Comparison of ENCODE assay signal across 8 mouse cellular contexts in genomic region chr17:56007444-56008355, GRCm38 (mm10). TPM values are rescaled to one million over a fixed set of nuclear protein-coding genes. Genes with fewer than 3 reads are reported as not detected.
DNase-seq lines count a peak whose midpoint lies in the region; ATAC-seq and TF ChIP-seq lines count a peak whose summit lies in the region.

No protein-coding gene starts in this region.

- peak overlapping the region; percentile 92 for H3K4me2 ChIP-seq in forebrain, embryonic 13.5 days
- H3K4me2 ChIP-seq in liver, embryonic 16.5 days (ENCODE audit: low read depth, low read length) = peak overlapping the region; percentile 87; the same call in 1 of the 2 replicates

- H3K9me3 ChIP-seq in E14TG2a.4 (ENCODE audit: low read length) = no peaks in the 10 kb centered on the region
- no peaks in the 10 kb centered on the region for H3K9me3 ChIP-seq in forebrain, embryonic 13.5 days (replicated peaks)
- no peaks in the 10 kb centered on the region for H3K9me3 ChIP-seq in liver, embryonic 16.5 days (replicated peaks; ENCODE audit: control insufficient read depth, low read length)

- H3K36me3 ChIP-seq in heart, adult 2 months (ENCODE audit: control insufficient read depth, insufficient read depth, low read length) = no peaks in the 10 kb centered on the region
- peaks cover 23% of the 10 kb centered on the region for H3K36me3 ChIP-seq in E14TG2a.4 (ENCODE audit: insufficient read depth, low read length)
- H3K36me3 ChIP-seq in forebrain, embryonic 13.5 days (ENCODE audit: poor library complexity, severe bottlenecking) = peaks cover 17% of the 10 kb centered on the region
- no peaks in the 10 kb centered on the region for H3K36me3 ChIP-seq in liver, embryonic 16.5 days (ENCODE audit: control insufficient read depth, insufficient read depth)

- peak; percentile 28 for TF ChIP-seq CTCF in heart, adult 2 months (IDR thresholded peaks at IDR 0.05)
- no peak for TF ChIP-seq CTCF in E14TG2a.4 (conservative IDR thresholded peaks at IDR 0.05; ENCODE audit: low read length)

- TF ChIP-seq EP300 in heart, adult 2 months (IDR thresholded peaks at IDR 0.05; ENCODE audit: insufficient read depth, low read depth, low read length) = no peak

- no peak for ATAC-seq in forebrain, embryonic 13.5 days
- ATAC-seq in liver, embryonic 16.5 days (ENCODE audit: low read depth) = no peak

- H3K27ac ChIP-seq in heart, adult 2 months = peak overlapping the region; percentile 87
- peak overlapping the region; percentile 95 for H3K27ac ChIP-seq in forebrain, embryonic 13.5 days
- H3K27ac ChIP-seq in liver, embryonic 16.5 days (ENCODE audit: low read length) = peak overlapping the region; percentile 56

- peaks cover 4% of the 10 kb centered on the region for H3K4me1 ChIP-seq in heart, adult 2 months (ENCODE audit: control insufficient read depth, insufficient read depth, low read length)
- H3K4me1 ChIP-seq in E14TG2a.4 (replicated peaks; ENCODE audit: low read depth, low read length) = peaks cover 59% of the 10 kb centered on the region
- peaks cover 25% of the 10 kb centered on the region for H3K4me1 ChIP-seq in forebrain, embryonic 13.5 days
- H3K4me1 ChIP-seq in liver, embryonic 16.5 days (ENCODE audit: control insufficient read depth, low read depth, low read length) = peaks cover 26% of the 10 kb centered on the region

- DNase-seq in heart, adult 2 months = no peak
- no peak for DNase-seq in heart, adult 18-20 months
- no peak for DNase-seq in Muller cell, postnatal 12 days (ENCODE audit: inconsistent ontology term)
- no peak for DNase-seq in ovary, postnatal 36 days (ENCODE audit: low spot score)
- DNase-seq in left cerebral cortex, postnatal 25 days (ENCODE audit: low spot score in 2 of 2) = no peak

- intact Hi-C loops in heart, adult 2 months (cut with DNase I) = no loop called here
- intact Hi-C loops in left cerebral cortex, postnatal 25 days (cut with DNase I) = loop anchor here (5.0 kb wide), 1 partner anchor 305 kb away; no protein-coding TSS in a partner anchor

- WGBS in heart, adult 2 months = 33% methylated on average over 14 of the region's 14 CpGs
- 35% methylated on average over 14 of the region's 14 CpGs for WGBS in forebrain, embryonic 13.5 days
- 36% methylated on average over 13 of the region's 14 CpGs for WGBS in liver, embryonic 16.5 days (ENCODE audit: insufficient replicate concordance)

- TF ChIP-seq POLR2A in heart, adult 2 months (IDR thresholded peaks at IDR 0.05; ENCODE audit: insufficient read depth, low read depth, low read length) = 0 out of 2 replicates have a peak, but pooled peaks have one; percentile 65

- H3K9ac ChIP-seq in heart, adult 2 months (ENCODE audit: low read depth, low read length) = no peak overlapping the region
- peak overlapping the region; percentile 52 for H3K9ac ChIP-seq in forebrain, embryonic 13.5 days
- H3K9ac ChIP-seq in liver, embryonic 16.5 days (ENCODE audit: low read depth, low read length) = no peak overlapping the region

- no peaks in the 10 kb centered on the region for H3K79me2 ChIP-seq in heart, adult 2 months (replicated peaks; ENCODE audit: control insufficient read depth, insufficient read depth, low read length)

- no peaks in the 10 kb centered on the region for H3K27me3 ChIP-seq in heart, adult 2 months (ENCODE audit: control insufficient read depth, insufficient read depth, low read length)
- H3K27me3 ChIP-seq in E14TG2a.4 (ENCODE audit: insufficient read depth, low read length) = peaks cover 9% of the 10 kb centered on the region
- H3K27me3 ChIP-seq in forebrain, embryonic 13.5 days = peaks cover 10% of the 10 kb centered on the region; the same call in 1 of the 2 replicates
- no peaks in the 10 kb centered on the region; the same call in 1 of the 2 replicates for H3K27me3 ChIP-seq in liver, embryonic 16.5 days (ENCODE audit: control insufficient read depth, insufficient read depth, low read depth, low read length)

- peak overlapping the region; percentile 81; the same call in 1 of the 2 replicates for H3K4me3 ChIP-seq in heart, adult 2 months
- H3K4me3 ChIP-seq in E14TG2a.4 (replicated peaks; ENCODE audit: low read length) = peak overlapping the region; percentile 94
- H3K4me3 ChIP-seq in forebrain, embryonic 13.5 days = peak overlapping the region; percentile 69
- peak overlapping the region; percentile 79 for H3K4me3 ChIP-seq in liver, embryonic 16.5 days (ENCODE audit: low read depth, low read length)

RNA-seq across cellular contexts. Expression of gene Mpnd, which starts 2.2 kb away (rescaled TPM):
- 10 to 100 TPM; 63.1 to 78.9 TPM for total RNA-seq in heart, adult 2 months (2021)
- polyA plus RNA-seq in heart, adult 2 months (2012; rRNA removed) = 68.0 and 75.8 TPM in 2 replicates
- 10 to 100 TPM; 59.7 to 60.5 TPM for total RNA-seq in heart, adult 18-20 months (2021)
- polyA plus RNA-seq in forebrain, embryonic 13.5 days (2015; fragmentation: Nextera tagmentation; extraction: Ambion mirVana) = 168 TPM in 2 replicates
- polyA plus RNA-seq in liver, embryonic 16.5 days (2015; fragmentation: Nextera tagmentation; extraction: Ambion mirVana) = 14.9 and 16.2 TPM in 2 replicates
- 100 to 1,000 TPM in 1 of 2 experiments, 10 to 100 TPM in 1; 97.4 to 104 TPM for total RNA-seq in left cerebral cortex, postnatal 25 days (2021)

RNA-seq across cellular contexts. Expression of gene Stap2, which starts 2.3 kb away (rescaled TPM):
- total RNA-seq in heart, adult 2 months (2021) = 10 to 100 TPM; 12.2 to 14.8 TPM
- polyA plus RNA-seq in heart, adult 2 months (2012; rRNA removed) = 28.6 and 30.6 TPM in 2 replicates
- total RNA-seq in heart, adult 18-20 months (2021) = 10 to 100 TPM; 12.3 to 12.9 TPM
- 3.9 and 4.8 TPM in 2 replicates for polyA plus RNA-seq in forebrain, embryonic 13.5 days (2015; fragmentation: Nextera tagmentation; extraction: Ambion mirVana)
- polyA plus RNA-seq in liver, embryonic 16.5 days (2015; fragmentation: Nextera tagmentation; extraction: Ambion mirVana) = 3.5 and 4.5 TPM in 2 replicates
- total RNA-seq in left cerebral cortex, postnatal 25 days (2021) = 1 to 10 TPM; 1.9 to 3.0 TPM

RNA-seq across cellular contexts. Expression of gene Fsd1, which starts 21.4 kb away (rescaled TPM):
- under 1 TPM; 0.50 to 0.61 TPM for total RNA-seq in heart, adult 2 months (2021)
- polyA plus RNA-seq in heart, adult 2 months (2012; rRNA removed) = 0.35 and 0.76 TPM in 2 replicates
- total RNA-seq in heart, adult 18-20 months (2021) = not detected
- 96.0 and 113 TPM in 2 replicates for polyA plus RNA-seq in forebrain, embryonic 13.5 days (2015; fragmentation: Nextera tagmentation; extraction: Ambion mirVana)
- 0.22 and 0.26 TPM in 2 replicates for polyA plus RNA-seq in liver, embryonic 16.5 days (2015; fragmentation: Nextera tagmentation; extraction: Ambion mirVana)
- 10 to 100 TPM; 70.5 to 78.8 TPM for total RNA-seq in left cerebral cortex, postnatal 25 days (2021)

RNA-seq across cellular contexts. Expression of gene Sh3gl1, which starts 28.7 kb away (rescaled TPM):
- total RNA-seq in heart, adult 2 months (2021) = 10 to 100 TPM; 13.6 to 14.3 TPM
- polyA plus RNA-seq in heart, adult 2 months (2012; rRNA removed) = 26.4 and 27.4 TPM in 2 replicates
- 10 to 100 TPM; 11.7 to 13.7 TPM for total RNA-seq in heart, adult 18-20 months (2021)
- polyA plus RNA-seq in forebrain, embryonic 13.5 days (2015; fragmentation: Nextera tagmentation; extraction: Ambion mirVana) = 116 and 127 TPM in 2 replicates
- polyA plus RNA-seq in liver, embryonic 16.5 days (2015; fragmentation: Nextera tagmentation; extraction: Ambion mirVana) = 44.9 and 46.0 TPM in 2 replicates
- 10 to 100 TPM; 44.5 to 47.8 TPM for total RNA-seq in left cerebral cortex, postnatal 25 days (2021)

RNA-seq across cellular contexts. Expression of gene Chaf1a, which starts 32.5 kb away (rescaled TPM):
- total RNA-seq in heart, adult 2 months (2021) = 1 to 10 TPM in 1 of 2 experiments, under 1 TPM in 1; 0.99 to 1.3 TPM
- 0.45 and 0.67 TPM in 2 replicates for polyA plus RNA-seq in heart, adult 2 months (2012; rRNA removed)
- 1 to 10 TPM; 1.1 to 1.3 TPM for total RNA-seq in heart, adult 18-20 months (2021)
- polyA plus RNA-seq in forebrain, embryonic 13.5 days (2015; fragmentation: Nextera tagmentation; extraction: Ambion mirVana) = 22.0 and 26.7 TPM in 2 replicates
- 14.5 TPM in 2 replicates for polyA plus RNA-seq in liver, embryonic 16.5 days (2015; fragmentation: Nextera tagmentation; extraction: Ambion mirVana)
- total RNA-seq in left cerebral cortex, postnatal 25 days (2021) = 1 to 10 TPM; 1.7 to 1.9 TPM

Comparison
In these comparisons a context has a peak if more than half of its experiments do, and no peak if none do; other contexts are left out.
1. RNA of gene Fsd1, which starts 21.4 kb away (total RNA-seq): 70.5 to 78.8 TPM in left cerebral cortex, postnatal 25 days; 0.50 to 0.61 TPM in heart, adult 2 months and not detected in heart, adult 18-20 months; every median in the first group is over 10 times any median in the second.
2. Peak in every context shown above with its lines, with median percentiles within 50 percentile points of each other: H3K27ac ChIP-seq and H3K4me3 ChIP-seq.